Mouse (Mus musculus) myocyte (in vitro differentiated cells): Measurements from ENCODE around the gene 2300002M23Rik. TPM values are rescaled to one million over a fixed set of nuclear protein-coding genes. Genes with fewer than 3 reads are reported as not detected.

Experiments
- H3K27me3 ChIP-seq: one replicate; pipeline ENCODE4 v1.6.1; 2011; ENCODE audit not compliant: control insufficient read depth, insufficient read depth, insufficient read length
- H3K36me3 ChIP-seq: one replicate; pipeline ENCODE4 v1.6.1; 2011; ENCODE audit not compliant: control insufficient read depth, insufficient read depth
- H3K4me2 ChIP-seq: one replicate; pipeline ENCODE4 v1.6.1; 2011; ENCODE audit warnings: low read depth, control low read depth
- H3K4me3 ChIP-seq: one replicate; pipeline ENCODE4 v1.5.1; 2011; ENCODE audit warnings: mild to moderate bottlenecking, control low read depth, moderate library complexity
- H3K79me2 ChIP-seq: one replicate; pipeline ENCODE4 v1.6.1; 2011; ENCODE audit not compliant: control insufficient read depth, insufficient read depth
- H3ac ChIP-seq: one replicate; pipeline ENCODE4 v1.6.1; 2011; ENCODE audit not compliant: control insufficient read depth, insufficient read length
- CEBPB ChIP-seq: IDR thresholded peaks from 2 replicates; pipeline ENCODE4 v1.6.1; 2011; ENCODE audit warnings: mild to moderate bottlenecking, moderate library complexity; ENCODE audit not compliant: poor library complexity, insufficient read depth, severe bottlenecking
- E2F4 ChIP-seq: IDR thresholded peaks from one replicate; pipeline ENCODE4 v1.6.1; 2011; ENCODE audit warnings: mild to moderate bottlenecking, control low read depth, moderate library complexity; ENCODE audit not compliant: insufficient read depth
- MAX ChIP-seq: IDR thresholded peaks from one replicate; pipeline ENCODE4 v1.6.1; 2011; ENCODE audit warnings: low read depth, mild to moderate bottlenecking, control low read depth
- MYOD1 ChIP-seq, 3 experiments: IDR thresholded peaks; one replicate each; pipeline ENCODE4 v1.6.1; 2011; ENCODE audit warnings: control low read depth in 2 of 3, low read depth in 2 of 3, mild to moderate bottlenecking in 2 of 3, moderate library complexity in 1 of 3; ENCODE audit not compliant: insufficient read length in 2 of 3, control insufficient read depth in 1 of 3
- MYOG ChIP-seq, 3 experiments: IDR thresholded peaks; one replicate each; pipeline ENCODE4 v1.6.1; 2011; ENCODE audit warnings: control low read depth in 2 of 3, low read depth in 2 of 3, mild to moderate bottlenecking in 2 of 3; ENCODE audit not compliant: insufficient read length in 2 of 3, control insufficient read depth in 1 of 3, insufficient read depth in 1 of 3
- POLR2A ChIP-seq: IDR thresholded peaks from one replicate; pipeline ENCODE4 v1.6.1; 2011; ENCODE audit warnings: low read depth, mild to moderate bottlenecking, control low read depth, moderate library complexity; ENCODE audit not compliant: insufficient read length
- POLR2AphosphoS2 ChIP-seq: IDR thresholded peaks from one replicate; pipeline ENCODE4 v1.6.1; 2011; ENCODE audit warnings: low read depth, control low read depth; ENCODE audit not compliant: insufficient read length
- REST ChIP-seq: IDR thresholded peaks from one replicate; pipeline ENCODE4 v1.6.1; 2011; ENCODE audit warnings: mild to moderate bottlenecking, control low read depth, moderate library complexity; ENCODE audit not compliant: insufficient read depth, insufficient read length
- SRF ChIP-seq: IDR thresholded peaks from one replicate; pipeline ENCODE4 v1.6.1; 2011; ENCODE audit warnings: low read depth; ENCODE audit not compliant: control insufficient read depth, insufficient read length
- TCF12 ChIP-seq: IDR thresholded peaks from one replicate; pipeline ENCODE4 v1.6.1; 2011; ENCODE audit warnings: mild to moderate bottlenecking, control low read depth; ENCODE audit not compliant: poor library complexity, insufficient read depth, severe bottlenecking
- TCF3 ChIP-seq: IDR thresholded peaks from one replicate; pipeline ENCODE4 v1.6.1; 2011; ENCODE audit warnings: low read depth, control low read depth; ENCODE audit not compliant: insufficient read length
- USF1 ChIP-seq: IDR thresholded peaks from one replicate; pipeline ENCODE4 v1.6.1; 2011; ENCODE audit warnings: low read depth, mild to moderate bottlenecking, control low read depth, moderate library complexity
- polyA plus RNA-seq: library from polyadenylated mRNA; unstranded; fragments of >200 nt; fragmentation: generic; extraction: Trizol; gene quantifications from one replicate; pipeline ENCODE4 v1.2.1, GENCODE M21; 2012; ENCODE audit warnings: missing spikeins

2300002M23Rik gene
- polyA plus RNA-seq, 1 experiment = not detected

DNA sequence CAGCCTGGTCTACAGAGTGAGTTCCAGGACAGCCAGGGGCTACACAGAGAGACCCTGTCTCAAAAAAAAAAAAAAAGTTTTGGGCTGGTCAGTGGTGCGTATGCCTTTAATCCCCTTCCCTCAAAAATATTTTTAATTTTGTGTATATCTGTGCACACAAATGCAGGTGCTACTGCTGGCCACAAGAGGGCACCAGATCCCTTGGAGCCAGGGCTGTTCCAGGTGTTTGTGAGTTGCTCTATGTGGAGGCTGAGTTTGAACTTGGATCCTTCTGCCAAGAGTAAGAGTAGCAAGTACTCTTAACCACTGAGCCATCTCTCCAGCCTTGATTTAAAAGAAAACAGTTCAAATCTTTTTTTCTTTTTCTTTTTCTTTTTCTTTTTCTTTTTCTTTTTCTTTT, 15.7 kb downstream of the 2300002M23Rik start:
- Histone ChIP-seq H3K4me3 (no peak overlapping the region), H3K4me2 (no peak overlapping the region), H3K36me3 (no peaks in the 10 kb centered on the region), H3ac (no peak overlapping the region), H3K79me2 (no peaks in the 10 kb centered on the region), H3K27me3 (no peaks in the 10 kb centered on the region)
- TF ChIP-seq E2F4 = no peak
- TF ChIP-seq POLR2A = no peak
- TF ChIP-seq MAX = no peak

DNA sequence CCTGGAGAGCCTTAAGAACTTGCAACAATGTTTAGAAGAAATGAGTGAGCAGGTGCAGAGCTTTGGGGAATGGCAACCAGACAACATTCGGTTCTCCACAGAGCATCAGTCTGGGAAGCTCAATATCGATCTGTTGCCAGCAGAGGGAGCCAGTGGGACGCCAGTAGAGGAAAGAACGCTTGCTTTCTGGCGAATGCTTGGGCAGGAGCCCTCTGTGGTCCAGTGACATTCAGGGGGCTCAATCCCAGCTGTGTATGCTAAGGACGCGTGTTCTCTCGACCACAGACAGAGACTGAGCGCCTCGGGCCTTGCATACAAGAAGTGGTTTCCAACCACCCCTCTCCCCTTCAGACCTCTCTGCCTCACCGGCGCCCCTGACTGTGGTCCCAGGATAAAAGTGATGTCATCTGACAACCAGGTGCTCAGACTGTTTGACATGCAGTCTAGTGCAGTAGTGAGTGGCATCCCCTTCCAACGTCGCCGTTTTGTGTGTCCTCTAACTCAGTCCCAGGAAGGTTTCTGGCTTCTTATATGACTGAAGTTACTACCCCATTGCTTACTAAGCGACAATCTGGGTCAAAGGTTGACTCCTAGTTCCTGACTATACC, 17.2 kb downstream of the 2300002M23Rik start:
- Histone ChIP-seq H3K79me2 (no peaks in the 10 kb centered on the region), H3K36me3 (no peaks in the 10 kb centered on the region), H3ac (no peak overlapping the region), H3K4me3 (no peak overlapping the region), H3K4me2 (no peak overlapping the region), H3K27me3 (no peaks in the 10 kb centered on the region)
- TF ChIP-seq USF1 (no peak), TCF3 (no peak), CEBPB (no peak), REST (no peak), TCF12 (no peak), SRF (no peak), E2F4 (no peak), POLR2AphosphoS2 (no peak), MYOG (IDR thresholded peaks at IDR 0.05; ENCODE audit: control insufficient read depth in 1 of 3, insufficient read depth in 1 of 3, insufficient read length in 2 of 3, low read depth in 2 of 3) (no peak)

DNA sequence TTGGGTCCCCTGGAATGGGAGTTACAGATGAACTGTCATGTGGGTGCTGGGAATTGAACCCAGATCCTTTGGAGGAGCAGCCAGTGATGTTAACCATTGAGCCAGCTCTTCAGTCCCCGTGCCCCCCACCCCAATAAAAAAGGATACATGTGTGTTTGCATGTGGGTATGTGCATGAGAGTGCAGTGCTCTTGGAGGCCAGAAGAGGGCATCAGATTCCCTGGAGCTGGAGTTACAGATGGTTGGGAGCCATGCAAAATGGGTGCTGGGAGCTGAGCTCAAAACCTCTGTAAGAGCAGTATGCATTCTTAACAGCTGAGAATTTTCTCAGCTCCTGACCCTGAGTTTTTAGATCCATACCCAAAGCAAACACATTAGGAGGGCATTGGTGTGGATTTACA, 20.0 kb downstream of the 2300002M23Rik start:
- H3K4me2 ChIP-seq = no peak overlapping the region
- no peak overlapping the region for H3ac ChIP-seq
- H3K79me2 ChIP-seq = no peaks in the 10 kb centered on the region
- no peak overlapping the region for H3K4me3 ChIP-seq
- no peaks in the 10 kb centered on the region for H3K36me3 ChIP-seq
- H3K27me3 ChIP-seq = no peaks in the 10 kb centered on the region
- TF ChIP-seq REST = no peak
- TF ChIP-seq CEBPB = no peak
- no peak for TF ChIP-seq E2F4
- no peak for TF ChIP-seq MYOG (IDR thresholded peaks at IDR 0.05; ENCODE audit: control insufficient read depth in 1 of 3, insufficient read depth in 1 of 3, insufficient read length in 2 of 3, low read depth in 2 of 3)
- TF ChIP-seq MAX = no peak

DNA sequence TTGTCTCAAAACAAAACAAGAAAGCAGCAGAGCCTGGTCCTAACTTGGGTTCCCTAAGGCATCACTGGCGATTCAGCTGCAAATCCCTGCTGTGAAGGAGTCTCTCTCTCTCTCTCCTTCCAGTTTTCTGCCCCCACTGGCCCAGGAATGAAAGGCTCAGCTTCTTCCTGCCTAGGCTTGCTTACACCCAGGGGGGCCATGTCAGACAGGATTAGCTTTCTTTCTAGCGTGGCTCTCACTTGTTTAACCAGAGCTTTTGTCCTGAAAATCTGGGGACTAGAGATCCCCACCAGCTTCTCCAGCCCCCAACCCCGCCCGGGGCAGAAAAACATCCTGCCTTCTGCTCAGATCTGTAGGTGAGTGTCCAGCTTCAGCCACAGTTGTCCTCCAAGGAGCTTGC, 21.1 kb downstream of the 2300002M23Rik start:
- no peak overlapping the region for H3K4me3 ChIP-seq
- no peaks in the 10 kb centered on the region for H3K79me2 ChIP-seq
- no peaks in the 10 kb centered on the region for H3K36me3 ChIP-seq
- H3ac ChIP-seq = no peak overlapping the region
- no peak overlapping the region for H3K4me2 ChIP-seq
- TF ChIP-seq TCF3 = no peak
- no peak for TF ChIP-seq E2F4
- H3K27me3 ChIP-seq = no peaks in the 10 kb centered on the region

DNA sequence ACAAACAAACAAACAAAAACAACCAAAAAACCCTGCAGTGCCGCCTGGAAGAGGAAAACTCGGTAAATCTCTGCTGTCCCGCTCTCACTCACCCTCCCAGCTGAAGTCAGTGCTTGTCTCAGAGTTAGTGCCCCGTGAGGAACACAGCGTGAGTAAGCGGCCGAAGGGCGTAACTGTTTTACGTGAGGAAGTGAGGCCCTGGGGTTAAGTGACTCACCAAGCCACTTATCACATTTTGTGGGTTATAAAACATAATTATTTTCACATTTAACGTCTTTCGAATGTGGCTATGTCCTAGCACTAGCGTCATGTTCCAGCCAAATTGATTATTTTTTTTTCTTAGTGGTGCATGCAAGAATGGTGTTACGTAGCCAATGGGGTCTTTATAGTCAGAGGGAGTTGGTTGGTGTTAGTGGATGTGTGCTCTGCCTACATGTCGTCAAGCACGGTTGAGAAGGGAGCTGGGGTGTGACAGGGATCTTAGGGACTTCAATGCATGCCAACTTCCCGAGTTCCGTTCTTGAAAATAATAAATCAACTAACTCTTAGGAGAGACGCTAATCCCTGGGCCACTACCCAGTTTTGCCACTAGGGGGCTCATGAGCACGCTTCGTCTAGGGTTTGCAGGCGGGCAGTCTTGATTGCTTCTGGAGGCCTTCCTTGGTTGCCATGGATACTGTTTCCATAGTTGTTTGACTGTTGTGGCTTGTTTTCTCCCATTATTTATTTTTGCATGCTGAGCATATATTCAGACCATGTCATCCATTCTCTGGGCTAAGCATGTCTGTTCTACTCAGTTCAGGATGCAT, 23.4 kb downstream of the 2300002M23Rik start:
- H3K36me3 ChIP-seq = no peaks in the 10 kb centered on the region
- peak overlapping the region; percentile 98 for H3K4me2 ChIP-seq
- H3K27me3 ChIP-seq = no peaks in the 10 kb centered on the region
- H3ac ChIP-seq = no peak overlapping the region
- H3K79me2 ChIP-seq = no peaks in the 10 kb centered on the region
- no peak overlapping the region for H3K4me3 ChIP-seq
- TF ChIP-seq E2F4 (no peak), REST (no peak), POLR2A (no peak), MYOG (IDR thresholded peaks at IDR 0.05; ENCODE audit: control insufficient read depth in 1 of 3, insufficient read depth in 1 of 3, insufficient read length in 2 of 3, low read depth in 2 of 3) (no peak), CEBPB (no peak), POLR2AphosphoS2 (no peak), USF1 (no peak), TCF12 (no peak), MYOD1 (IDR thresholded peaks at IDR 0.05; ENCODE audit: control insufficient read depth in 1 of 3, insufficient read length in 2 of 3, low read depth in 2 of 3) (no peak), TCF3 (no peak), SRF (no peak), MAX (no peak)
